20 mouse cellular contexts compared by ENCODE assay signal in genomic region chr16:83566478-83567160, GRCm38 (mm10).
"Had no signal": no experiment of that assay in that cellular context is flagged by ENCODE, and none has a peak within 500 bp of the region (broad histone marks: within the 10 kb centered on the region; RNA-seq: fewer than 3 reads in every experiment).

No protein-coding gene starts in this region.

- H3K9ac ChIP-seq: limb, embryonic 12.5 days; limb, embryonic 15.5 days; liver, embryonic 14.5 days; liver, postnatal 0 days; lung, embryonic 14.5 days; midbrain, embryonic 13.5 days; neural tube, embryonic 12.5 days; stomach, embryonic 15.5 days had no signal

- ATAC-seq: intestine, postnatal 0 days; liver, postnatal 0 days; lung, postnatal 0 days; midbrain, embryonic 13.5 days; midbrain, embryonic 16.5 days had no signal

- H3K27ac ChIP-seq: limb, embryonic 12.5 days; limb, embryonic 15.5 days; liver, embryonic 14.5 days; macrophage; midbrain, embryonic 13.5 days; neural tube, embryonic 12.5 days; stomach, embryonic 15.5 days had no signal

- H3K9me3 ChIP-seq: limb, embryonic 12.5 days; limb, embryonic 15.5 days; midbrain, embryonic 13.5 days; neural tube, embryonic 12.5 days; stomach, embryonic 15.5 days had no signal

- H3K27me3 ChIP-seq: limb, embryonic 12.5 days; limb, embryonic 15.5 days; midbrain, embryonic 13.5 days; neural tube, embryonic 12.5 days; stomach, embryonic 15.5 days had no signal

- H3K4me2 ChIP-seq: limb, embryonic 12.5 days; limb, embryonic 15.5 days; liver, embryonic 11.5 days; lung, embryonic 14.5 days; midbrain, embryonic 13.5 days; neural tube, embryonic 12.5 days; stomach, embryonic 15.5 days had no signal

- H3K4me1 ChIP-seq: limb, embryonic 12.5 days; limb, embryonic 15.5 days; midbrain, embryonic 13.5 days; neural tube, embryonic 12.5 days; stomach, embryonic 15.5 days had no signal

- H3K4me3 ChIP-seq: limb, embryonic 12.5 days; limb, embryonic 15.5 days; midbrain, embryonic 13.5 days; neural tube, embryonic 12.5 days; stomach, embryonic 15.5 days had no signal

- DNase-seq: kidney, adult 9 months; kidney, postnatal 4 days; left cerebral cortex, postnatal 4 days; liver, postnatal 0 days; lung, embryonic 14.5 days; retina, postnatal 1 day; right cerebral cortex, postnatal 25 days; spleen, adult 18-20 months; thymus, postnatal 25 days had no signal

- H3K36me3 ChIP-seq: limb, embryonic 12.5 days; limb, embryonic 15.5 days; midbrain, embryonic 13.5 days; neural tube, embryonic 12.5 days; stomach, embryonic 15.5 days had no signal
